In genomic region chr2:144009551-144010281, GRCm38 (mm10) we compare ENCODE assay signal across 9 mouse cellular contexts. TPM values are rescaled to one million over a fixed set of nuclear protein-coding genes. Genes with fewer than 3 reads are reported as not detected.
DNase-seq lines count a peak whose midpoint lies in the region; ATAC-seq and TF ChIP-seq lines count a peak whose summit lies in the region.
"Had no signal": no experiment of that assay in that cellular context is flagged by ENCODE, and none has a peak within 500 bp of the region (broad histone marks: within the 10 kb centered on the region; RNA-seq: fewer than 3 reads in every experiment).

No protein-coding gene starts in this region.

- H3K4me3 ChIP-seq in MEL (ENCODE audit: control insufficient read depth in 1 of 2, insufficient read depth in 1 of 2, low read depth in 2 of 2, low read length in 2 of 2): peak overlapping the region; percentile 89 to 95
- peak overlapping the region; percentile 42 for H3K4me3 ChIP-seq in cortical plate, adult 2 months (ENCODE audit: insufficient read depth, low read length)
- H3K4me3 ChIP-seq in heart, embryonic 10.5 days: peak overlapping the region; percentile 96
- peak overlapping the region; percentile 94 for H3K4me3 ChIP-seq in lung, embryonic 14.5 days (ENCODE audit: low read depth, low read length)
- H3K4me3 ChIP-seq in neural tube, embryonic 15.5 days (replicated peaks): peak overlapping the region; percentile 65

- H3K79me2 ChIP-seq in MEL (ENCODE audit: control insufficient read depth, insufficient read depth, low read length, poor library complexity): peaks cover 52% of the 10 kb centered on the region

- TF ChIP-seq RAD21 in MEL (IDR thresholded peaks at IDR 0.05; ENCODE audit: low read depth, low read length): no peak

- peak overlapping the region; percentile 63 for H3K27ac ChIP-seq in MEL (ENCODE audit: control insufficient read depth, low read depth, low read length)
- peak overlapping the region; percentile 23 for H3K27ac ChIP-seq in cortical plate, adult 2 months (ENCODE audit: insufficient read depth, low read length)
- peak overlapping the region; percentile 98 for H3K27ac ChIP-seq in heart, embryonic 10.5 days
- H3K27ac ChIP-seq in lung, embryonic 14.5 days (ENCODE audit: low read depth): peak overlapping the region; percentile 98
- H3K27ac ChIP-seq in neural tube, embryonic 15.5 days (replicated peaks): peak overlapping the region; percentile 83

- peak; percentile 16; the same call in 1 of the 2 replicates for ATAC-seq in lung, embryonic 14.5 days (ENCODE audit: insufficient read depth)
- ATAC-seq in neural tube, embryonic 15.5 days (ENCODE audit: low FRiP score): no peak
- ATAC-seq in erythroid progenitor cell, adult 5-6 weeks (replicated peaks; ENCODE audit: low FRiP score, poor library complexity, severe bottlenecking): no peak

- no peaks in the 10 kb centered on the region; a peak in 1 of 4 replicates for H3K27me3 ChIP-seq in MEL (ENCODE audit: control insufficient read depth in 1 of 2, insufficient read depth in 2 of 2, low read length in 2 of 2)
- H3K27me3 ChIP-seq in heart, embryonic 10.5 days (ENCODE audit: insufficient read depth, poor library complexity, severe bottlenecking): no peaks in the 10 kb centered on the region
- no peaks in the 10 kb centered on the region for H3K27me3 ChIP-seq in lung, embryonic 14.5 days (ENCODE audit: insufficient read depth, low read length)
- H3K27me3 ChIP-seq in neural tube, embryonic 15.5 days (replicated peaks): no peaks in the 10 kb centered on the region

- WGBS in heart, embryonic 10.5 days: 3% methylated on average over 27 of the region's 30 CpGs
- 2% methylated on average over 30 of the region's 30 CpGs for WGBS in lung, embryonic 14.5 days
- WGBS in neural tube, embryonic 15.5 days: 5% methylated on average over 30 of the region's 30 CpGs

- H3K9ac ChIP-seq in MEL (ENCODE audit: control insufficient read depth, low read depth, low read length, poor library complexity, severe bottlenecking): peak overlapping the region; percentile 97
- peak overlapping the region; percentile 97 for H3K9ac ChIP-seq in lung, embryonic 14.5 days
- peak overlapping the region; percentile 60 for H3K9ac ChIP-seq in neural tube, embryonic 15.5 days (replicated peaks)

- peak; percentile 64 for DNase-seq in CD4-positive helper T cell, adult 2 months (ENCODE audit: low read depth, low spot score)
- DNase-seq in MEL (ENCODE audit: low read depth, low spot score): peak; percentile 74
- DNase-seq in heart, embryonic 10.5 days (ENCODE audit: low spot score): no peak
- peak; percentile 72 to 73 for DNase-seq in kidney, adult 8-10 months
- DNase-seq in lung, embryonic 14.5 days: peak; percentile 64

- H3K4me1 ChIP-seq in MEL (ENCODE audit: control insufficient read depth in 1 of 2, insufficient read depth in 2 of 2, low read length in 2 of 2): peaks cover 3 to 9% of the 10 kb centered on the region in 2 experiments; a peak in 3 of 4 replicates
- H3K4me1 ChIP-seq in cortical plate, adult 2 months (ENCODE audit: control insufficient read depth, insufficient read depth, low read length): peaks cover 2% of the 10 kb centered on the region; the same call in 1 of the 2 replicates
- peaks cover 30% of the 10 kb centered on the region for H3K4me1 ChIP-seq in heart, embryonic 10.5 days
- peaks cover 21% of the 10 kb centered on the region for H3K4me1 ChIP-seq in lung, embryonic 14.5 days (ENCODE audit: insufficient read depth)
- H3K4me1 ChIP-seq in neural tube, embryonic 15.5 days: peaks cover 35% of the 10 kb centered on the region

- no peak for TF ChIP-seq CTCF in MEL (IDR thresholded peaks at IDR 0.05 in 2 of 3, conservative IDR thresholded peaks at IDR 0.05 in 1 of 3; ENCODE audit: control insufficient read depth in 1 of 3, insufficient read depth in 1 of 3, low read depth in 2 of 3, low read length in 3 of 3, poor library complexity in 1 of 3, severe bottlenecking in 1 of 3)
- no peak for TF ChIP-seq CTCF in cortical plate, adult 2 months (IDR thresholded peaks at IDR 0.05; ENCODE audit: extremely low read depth, insufficient read depth, low read length)
- TF ChIP-seq CTCF in lung, embryonic 14.5 days (IDR thresholded peaks at IDR 0.05; ENCODE audit: low read depth): no peak

- no peaks in the 10 kb centered on the region for H3K9me3 ChIP-seq in MEL (replicated peaks; ENCODE audit: insufficient read depth, low read length)
- no peaks in the 10 kb centered on the region for H3K9me3 ChIP-seq in heart, embryonic 10.5 days
- H3K9me3 ChIP-seq in lung, embryonic 14.5 days (ENCODE audit: low read depth, low read length): no peaks in the 10 kb centered on the region
- H3K9me3 ChIP-seq in neural tube, embryonic 15.5 days (replicated peaks): no peaks in the 10 kb centered on the region

- TF ChIP-seq POLR2A in MEL (IDR thresholded peaks at IDR 0.05; ENCODE audit: control insufficient read depth in 1 of 2, insufficient read depth in 1 of 2, low read depth in 1 of 2, low read length in 2 of 2, poor library complexity in 1 of 2): 0 out of 4 replicates have a peak, but pooled peaks of 1 of the 2 experiments have one; percentile 11
- no peak for TF ChIP-seq POLR2A in cortical plate, adult 2 months (IDR thresholded peaks at IDR 0.05; ENCODE audit: extremely low read depth, insufficient read depth, low read length)

- peak in 1 of 2 experiments; percentile 32; a peak in 2 of 4 replicates for TF ChIP-seq EP300 in MEL (IDR thresholded peaks at IDR 0.05; ENCODE audit: low read depth in 1 of 2, low read length in 2 of 2)

- peaks cover 0 to 8% of the 10 kb centered on the region in 2 experiments; a peak in 3 of 4 replicates for H3K36me3 ChIP-seq in MEL (ENCODE audit: control insufficient read depth in 1 of 2, insufficient read depth in 2 of 2, low read length in 2 of 2)
- 0 out of 2 replicates have a peak, but pooled peaks cover 3% of the 10 kb centered on the region for H3K36me3 ChIP-seq in heart, embryonic 10.5 days
- peaks cover 18% of the 10 kb centered on the region for H3K36me3 ChIP-seq in lung, embryonic 14.5 days (ENCODE audit: insufficient read depth)
- H3K36me3 ChIP-seq in neural tube, embryonic 15.5 days: no peaks in the 10 kb centered on the region

- H3K4me2 ChIP-seq in lung, embryonic 14.5 days: peak overlapping the region; percentile 82
- peak overlapping the region; percentile 67 for H3K4me2 ChIP-seq in neural tube, embryonic 15.5 days

TF ChIP-seq in MEL, 35 proteins besides CTCF, POLR2A, EP300 and RAD21 (continues in another document):
- no peak for TF ChIP-seq POLR2AphosphoS5 (IDR thresholded peaks at IDR 0.05; ENCODE audit: borderline replicate concordance, low read depth, low read length)
- TF ChIP-seq SMC3 (IDR thresholded peaks at IDR 0.05; ENCODE audit: low read depth, low read length): no peak
- TF ChIP-seq ETS1 (IDR thresholded peaks at IDR 0.05; ENCODE audit: low read depth, low read length): peak; percentile 49; the same call in 1 of the 2 replicates
- TF ChIP-seq TCF12 (IDR thresholded peaks at IDR 0.05; ENCODE audit: low read depth, low read length): no peak
- 0 out of 2 replicates have a peak, but pooled peaks have one; percentile 44 for TF ChIP-seq GATA1 (IDR thresholded peaks at IDR 0.05; ENCODE audit: low read depth, low read length)
- TF ChIP-seq TBP (IDR thresholded peaks at IDR 0.05; ENCODE audit: low read depth, low read length): no peak
- 0 out of 2 replicates have a peak, but pooled peaks have one; percentile 12 for TF ChIP-seq MAZ (IDR thresholded peaks at IDR 0.05; ENCODE audit: low read depth, low read length)
- peak; percentile 70 for TF ChIP-seq MAX (IDR thresholded peaks at IDR 0.05; ENCODE audit: low read length)
- TF ChIP-seq ELF1 (IDR thresholded peaks at IDR 0.05; ENCODE audit: low read depth, low read length): no peak
- TF ChIP-seq JUND (IDR thresholded peaks at IDR 0.05; ENCODE audit: low read depth, low read length): no peak
- no peak for TF ChIP-seq MAFK (IDR thresholded peaks at IDR 0.05; ENCODE audit: borderline replicate concordance, low read depth, low read length)
- no peak for TF ChIP-seq MEF2A (IDR thresholded peaks at IDR 0.05; ENCODE audit: extremely low read depth, insufficient replicate concordance, low read depth, low read length, poor library complexity, severe bottlenecking)
- TF ChIP-seq ZKSCAN1 (IDR thresholded peaks at IDR 0.05; ENCODE audit: low read depth, low read length): no peak
- TF ChIP-seq E2F4 (IDR thresholded peaks at IDR 0.05; ENCODE audit: borderline replicate concordance, low read depth, low read length): no peak
- no peak for TF ChIP-seq ZC3H11A (IDR thresholded peaks at IDR 0.05; ENCODE audit: low read depth, low read length)
- TF ChIP-seq TAL1 (IDR thresholded peaks at IDR 0.05; ENCODE audit: low read length): no peak
- TF ChIP-seq SIN3A (IDR thresholded peaks at IDR 0.05; ENCODE audit: low read length): peak; percentile 76
- no peak for TF ChIP-seq POLR2AphosphoS2 (IDR thresholded peaks at IDR 0.05; ENCODE audit: low read length)
- TF ChIP-seq NRF1 (IDR thresholded peaks at IDR 0.05; ENCODE audit: insufficient read depth, low read depth, low read length, poor library complexity, severe bottlenecking): no peak
- no peak for TF ChIP-seq USF1 (IDR thresholded peaks at IDR 0.05; ENCODE audit: low read depth, low read length)
- no peak for TF ChIP-seq CHD2 (IDR thresholded peaks at IDR 0.05; ENCODE audit: low read length)

RNA-seq across cellular contexts. Expression of gene Rrbp1, which starts 1.3 kb away (rescaled TPM):
- 56.7 TPM in 2 replicates for total RNA-seq in MEL (2012; rRNA removed)
- 100 to 1,000 TPM; 127 to 128 TPM for polyA plus RNA-seq in MEL (2012; ENCODE audit: insufficient read depth in 1 of 2, insufficient read length in 2 of 2, low read depth in 1 of 2, low replicate concordance in 2 of 2, missing spikeins in 1 of 2)
- 55.3 and 58.0 TPM in 2 replicates for polyA plus RNA-seq in cortical plate, adult 2 months (2012; rRNA removed)
- 57.6 and 86.9 TPM in 2 replicates for polyA plus RNA-seq in heart, embryonic 10.5 days (2016; fragmentation: Nextera tagmentation; extraction: Ambion mirVana)
- polyA plus RNA-seq in lung, embryonic 14.5 days (2014; fragmentation: Nextera tagmentation; extraction: Ambion mirVana): 88.8 and 91.8 TPM in 2 replicates
- polyA plus RNA-seq in neural tube, embryonic 15.5 days (2015; fragmentation: Nextera tagmentation; extraction: Ambion mirVana): 38.6 and 47.7 TPM in 2 replicates
- total RNA-seq in erythroid progenitor cell, adult 5-6 weeks (2015; ENCODE audit: low replicate concordance): 37.8 and 52.0 TPM in 2 replicates
- total RNA-seq in erythroid progenitor cell, adult 5-6 weeks (2017; ENCODE audit: low replicate concordance): 21.8 and 24.0 TPM in 2 replicates

RNA-seq across cellular contexts. Expression of gene Banf2, which starts 23.1 kb away (rescaled TPM):
- total RNA-seq in MEL (2012; rRNA removed): not detected in 2 replicates
- polyA plus RNA-seq in MEL (2012; ENCODE audit: insufficient read depth in 1 of 2, insufficient read length in 2 of 2, low read depth in 1 of 2, low replicate concordance in 2 of 2, missing spikeins in 1 of 2): not detected
- not detected in 2 replicates for polyA plus RNA-seq in cortical plate, adult 2 months (2012; rRNA removed)
- not detected in 2 replicates for polyA plus RNA-seq in heart, embryonic 10.5 days (2016; fragmentation: Nextera tagmentation; extraction: Ambion mirVana)
- polyA plus RNA-seq in lung, embryonic 14.5 days (2014; fragmentation: Nextera tagmentation; extraction: Ambion mirVana): not detected in 2 replicates
- not detected in 2 replicates for polyA plus RNA-seq in neural tube, embryonic 15.5 days (2015; fragmentation: Nextera tagmentation; extraction: Ambion mirVana)
- not detected in 2 replicates for total RNA-seq in erythroid progenitor cell, adult 5-6 weeks (2015; ENCODE audit: low replicate concordance)
- total RNA-seq in erythroid progenitor cell, adult 5-6 weeks (2017; ENCODE audit: low replicate concordance): not detected in 2 replicates
- total RNA-seq: left cerebral cortex, postnatal 14 days had no signal

Comparison
In these comparisons a context has a peak if more than half of its experiments do, and no peak if none do; other contexts are left out.
1. H3K27ac ChIP-seq: peak in every context shown above with its lines; median percentile 98 in heart, embryonic 10.5 days; 98 in lung, embryonic 14.5 days; 83 in neural tube, embryonic 15.5 days; 63 in MEL; 23 in cortical plate, adult 2 months.
2. H3K4me3 ChIP-seq: peak in every context shown above with its lines; median percentile 96 in heart, embryonic 10.5 days; 94 in lung, embryonic 14.5 days; 92 in MEL; 65 in neural tube, embryonic 15.5 days; 42 in cortical plate, adult 2 months.